Mouse (Mus musculus): ENCODE data around the gene Dusp12. TPM values are rescaled to one million over a fixed set of nuclear protein-coding genes. Genes with fewer than 3 reads are reported as not detected.

The Dusp12 gene
- polyA plus RNA-seq, 1 experiment from 2014 or later, result 84.6 TPM

- Histone ChIP-seq H3K4me3 (ENCODE audit: low read length) (peak overlapping the region; percentile 22; the same call in 1 of the 2 replicates), H3K27ac (ENCODE audit: low read length) (peak overlapping the region; percentile 66), H3K4me2 (ENCODE audit: low read depth, low read length) (peak overlapping the region; percentile 81), H3K9me3 (ENCODE audit: control insufficient read depth, low read length) (no peaks in the 10 kb centered on the region), H3K36me3 (ENCODE audit: control insufficient read depth, insufficient read depth, low read length) (no peaks in the 10 kb centered on the region), H3K4me1 (ENCODE audit: control insufficient read depth, insufficient read depth, low read length) (peaks cover 9% of the 10 kb centered on the region; the same call in 1 of the 2 replicates), H3K9ac (ENCODE audit: low read depth, low read length) (0 out of 2 replicates have a peak overlapping the region, but pooled peaks have one; percentile 29), H3K27me3 (replicated peaks; ENCODE audit: control insufficient read depth, insufficient read depth, low read length) (no peaks in the 10 kb centered on the region)
- 15% methylated on average over 6 of the region's 6 CpGs for WGBS
- ATAC-seq, result no peak
Observed at GRCm38 (mm10) chr1:170886044-170886458, 711 bp upstream of the Dusp12 start.

GRCm38 (mm10) chr1:170884390-170884789 is 950 bp downstream of the Dusp12 start:
- H3K4me1 ChIP-seq (ENCODE audit: control insufficient read depth, insufficient read depth, low read length), result peaks cover 8% of the 10 kb centered on the region; the same call in 1 of the 2 replicates
- ATAC-seq, result peak; percentile 16; the same call in 1 of the 2 replicates
- H3K4me3 ChIP-seq (ENCODE audit: low read length), result peak overlapping the region; percentile 88
- H3K4me2 ChIP-seq (ENCODE audit: low read depth, low read length), result peak overlapping the region; percentile 81
- H3K36me3 ChIP-seq (ENCODE audit: control insufficient read depth, insufficient read depth, low read length), result peaks cover 2% of the 10 kb centered on the region; the same call in 1 of the 2 replicates
- 12% methylated on average over 8 of the region's 8 CpGs for WGBS
- H3K9ac ChIP-seq (ENCODE audit: low read depth, low read length), result peak overlapping the region; percentile 90
- H3K27me3 ChIP-seq (replicated peaks; ENCODE audit: control insufficient read depth, insufficient read depth, low read length), result no peaks in the 10 kb centered on the region
- no peaks in the 10 kb centered on the region for H3K9me3 ChIP-seq (ENCODE audit: control insufficient read depth, low read length)
- peak overlapping the region; percentile 95 for H3K27ac ChIP-seq (ENCODE audit: low read length)

- H3K27ac ChIP-seq (ENCODE audit: low read length), result peak overlapping the region; percentile 95
- 0 out of 2 replicates have a peak overlapping the region, but pooled peaks have one; percentile 90 for H3K9ac ChIP-seq (ENCODE audit: low read depth, low read length)
- H3K4me3 ChIP-seq (ENCODE audit: low read length), result peak overlapping the region; percentile 88
- H3K36me3 ChIP-seq (ENCODE audit: control insufficient read depth, insufficient read depth, low read length), result peaks cover 8% of the 10 kb centered on the region; the same call in 1 of the 2 replicates
- H3K4me2 ChIP-seq (ENCODE audit: low read depth, low read length), result peak overlapping the region; percentile 81
- no peaks in the 10 kb centered on the region for H3K9me3 ChIP-seq (ENCODE audit: control insufficient read depth, low read length)
- peaks cover 6% of the 10 kb centered on the region; the same call in 1 of the 2 replicates for H3K4me1 ChIP-seq (ENCODE audit: control insufficient read depth, insufficient read depth, low read length)
- H3K27me3 ChIP-seq (replicated peaks; ENCODE audit: control insufficient read depth, insufficient read depth, low read length), result no peaks in the 10 kb centered on the region
- WGBS, result 47% methylated on average over 5 of the region's 5 CpGs
- peak; percentile 45 for ATAC-seq
Observed at GRCm38 (mm10) chr1:170882915-170883485, 2.3 kb downstream of the Dusp12 start.

GRCm38 (mm10) chr1:170876906-170877305 is 8.4 kb downstream of the Dusp12 start:
- H3K4me2 ChIP-seq (ENCODE audit: low read depth, low read length), result no peak overlapping the region
- peaks cover 13% of the 10 kb centered on the region for H3K36me3 ChIP-seq (ENCODE audit: control insufficient read depth, insufficient read depth, low read length)
- no peak overlapping the region for H3K27ac ChIP-seq (ENCODE audit: low read length)
- H3K27me3 ChIP-seq (replicated peaks; ENCODE audit: control insufficient read depth, insufficient read depth, low read length), result no peaks in the 10 kb centered on the region
- no peaks in the 10 kb centered on the region for H3K4me1 ChIP-seq (ENCODE audit: control insufficient read depth, insufficient read depth, low read length)
- no peak overlapping the region for H3K9ac ChIP-seq (ENCODE audit: low read depth, low read length)
- no peak for ATAC-seq
- no peaks in the 10 kb centered on the region for H3K9me3 ChIP-seq (ENCODE audit: control insufficient read depth, low read length)
- WGBS, result 94% methylated on average over 5 of the region's 5 CpGs
- H3K4me3 ChIP-seq (ENCODE audit: low read length), result no peak overlapping the region

- Histone ChIP-seq H3K27me3 (replicated peaks; ENCODE audit: control insufficient read depth, insufficient read depth, low read length) (no peaks in the 10 kb centered on the region), H3K9me3 (ENCODE audit: control insufficient read depth, low read length) (no peaks in the 10 kb centered on the region), H3K9ac (ENCODE audit: low read depth, low read length) (no peak overlapping the region), H3K36me3 (ENCODE audit: control insufficient read depth, insufficient read depth, low read length) (peaks cover 13% of the 10 kb centered on the region), H3K4me2 (ENCODE audit: low read depth, low read length) (no peak overlapping the region), H3K4me3 (ENCODE audit: low read length) (no peak overlapping the region), H3K4me1 (ENCODE audit: control insufficient read depth, insufficient read depth, low read length) (no peaks in the 10 kb centered on the region), H3K27ac (ENCODE audit: low read length) (peak overlapping the region; percentile 3; the same call in 1 of the 2 replicates)
- peak; percentile 67 for ATAC-seq
- WGBS, result 60% methylated on average over 3 of the region's 3 CpGs
Observed at GRCm38 (mm10) chr1:170875676-170876075, 9.7 kb downstream of the Dusp12 start.

DNA sequence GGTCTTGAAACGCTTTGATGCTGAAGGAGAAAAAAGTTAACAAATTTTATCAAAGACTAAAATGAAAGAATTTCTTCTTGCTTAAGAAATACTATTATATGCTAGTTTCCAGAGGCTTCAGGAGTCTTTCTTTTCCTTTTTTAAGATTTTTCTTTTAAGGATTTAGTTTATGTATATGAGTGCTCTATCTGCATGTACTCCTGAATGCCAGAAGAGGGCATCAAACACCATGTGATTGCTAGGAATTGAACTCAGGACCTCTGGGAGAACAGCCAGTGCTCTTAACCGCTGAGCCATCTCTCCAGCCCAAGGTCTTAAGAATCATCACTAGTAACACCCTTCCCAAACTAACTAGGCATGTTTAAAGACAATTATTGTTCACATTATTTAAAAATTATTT is 13.4 kb downstream of the Dusp12 start:
- Histone ChIP-seq H3K9me3 (ENCODE audit: control insufficient read depth, low read length) (no peaks in the 10 kb centered on the region), H3K27ac (ENCODE audit: low read length) (no peak overlapping the region), H3K4me1 (ENCODE audit: control insufficient read depth, insufficient read depth, low read length) (no peaks in the 10 kb centered on the region), H3K27me3 (replicated peaks; ENCODE audit: control insufficient read depth, insufficient read depth, low read length) (no peaks in the 10 kb centered on the region), H3K4me2 (ENCODE audit: low read depth, low read length) (no peak overlapping the region), H3K9ac (ENCODE audit: low read depth, low read length) (no peak overlapping the region), H3K4me3 (ENCODE audit: low read length) (no peak overlapping the region), H3K36me3 (ENCODE audit: control insufficient read depth, insufficient read depth, low read length) (peaks cover 4% of the 10 kb centered on the region)
- WGBS, result 92% methylated on average over 2 of the region's 2 CpGs
- ATAC-seq, result no peak

GRCm38 (mm10) chr1:170871402-170871801 is 13.9 kb downstream of the Dusp12 start:
- Histone ChIP-seq H3K4me2 (ENCODE audit: low read depth, low read length) (no peak overlapping the region), H3K4me1 (ENCODE audit: control insufficient read depth, insufficient read depth, low read length) (no peaks in the 10 kb centered on the region), H3K4me3 (ENCODE audit: low read length) (no peak overlapping the region), H3K27ac (ENCODE audit: low read length) (no peak overlapping the region; the same call in 1 of the 2 replicates), H3K9me3 (ENCODE audit: control insufficient read depth, low read length) (no peaks in the 10 kb centered on the region), H3K36me3 (ENCODE audit: control insufficient read depth, insufficient read depth, low read length) (peaks cover 4% of the 10 kb centered on the region), H3K9ac (ENCODE audit: low read depth, low read length) (no peak overlapping the region), H3K27me3 (replicated peaks; ENCODE audit: control insufficient read depth, insufficient read depth, low read length) (no peaks in the 10 kb centered on the region)
- ATAC-seq, result no peak
- 87% methylated on average over 6 of the region's 6 CpGs for WGBS

DNA sequence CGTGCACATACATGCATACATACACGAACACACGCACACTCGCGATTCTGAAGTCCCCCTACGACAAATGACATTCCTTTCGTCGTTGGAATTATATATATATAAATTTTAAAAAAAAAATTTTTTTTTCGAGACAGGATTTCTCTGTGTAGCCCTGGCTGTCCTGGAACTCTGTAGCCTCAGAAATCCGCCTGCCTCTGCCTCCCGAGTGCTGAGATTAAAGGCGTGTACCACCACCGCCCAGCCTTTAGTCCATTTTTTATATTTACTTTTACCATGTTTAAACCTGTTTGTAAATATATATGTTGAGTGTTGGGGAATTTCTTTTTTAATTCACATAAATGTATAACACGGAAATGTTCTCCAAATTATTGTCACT is 16.4 kb downstream of the Dusp12 start:
- Histone ChIP-seq H3K36me3 (ENCODE audit: control insufficient read depth, insufficient read depth, low read length) (no peaks in the 10 kb centered on the region; the same call in 1 of the 2 replicates), H3K9ac (ENCODE audit: low read depth, low read length) (peak overlapping the region; percentile 62), H3K4me1 (ENCODE audit: control insufficient read depth, insufficient read depth, low read length) (no peaks in the 10 kb centered on the region), H3K27ac (ENCODE audit: low read length) (no peak overlapping the region), H3K9me3 (ENCODE audit: control insufficient read depth, low read length) (no peaks in the 10 kb centered on the region), H3K4me2 (ENCODE audit: low read depth, low read length) (peak overlapping the region; percentile 66), H3K27me3 (replicated peaks; ENCODE audit: control insufficient read depth, insufficient read depth, low read length) (no peaks in the 10 kb centered on the region), H3K4me3 (ENCODE audit: low read length) (peak overlapping the region; percentile 67)
- ATAC-seq, result peak; percentile 39
- WGBS, result 17% methylated on average over 14 of the region's 14 CpGs

- Histone ChIP-seq H3K4me3 (ENCODE audit: low read length) (peak overlapping the region; percentile 92), H3K9ac (ENCODE audit: low read depth, low read length) (peak overlapping the region; percentile 85), H3K9me3 (ENCODE audit: control insufficient read depth, low read length) (no peaks in the 10 kb centered on the region), H3K36me3 (ENCODE audit: control insufficient read depth, insufficient read depth, low read length) (no peaks in the 10 kb centered on the region; the same call in 1 of the 2 replicates), H3K27ac (ENCODE audit: low read length) (no peak overlapping the region), H3K27me3 (replicated peaks; ENCODE audit: control insufficient read depth, insufficient read depth, low read length) (no peaks in the 10 kb centered on the region), H3K4me2 (ENCODE audit: low read depth, low read length) (peak overlapping the region; percentile 77), H3K4me1 (ENCODE audit: control insufficient read depth, insufficient read depth, low read length) (no peaks in the 10 kb centered on the region)
- under 1% methylated on average over 33 of the region's 33 CpGs for WGBS
- peak; percentile 81 for ATAC-seq
Observed at GRCm38 (mm10) chr1:170868107-170868904, 17.0 kb downstream of the Dusp12 start.
